Mouse (Mus musculus): Measurements from ENCODE around the gene Espn. TPM values are rescaled to one million over a fixed set of nuclear protein-coding genes. Genes with fewer than 3 reads are reported as not detected.
A peak's percentile ranks its signal among the peaks of the same experiment; 100 is the strongest.

The Espn gene
- under 1 TPM; 0.27 to 0.43 TPM for total RNA-seq (2021)
- long read RNA-seq, experiment 1: 0 reads
- long read RNA-seq, experiment 2, partial matches to known transcripts: 0 of 1 reads
- long read RNA-seq, experiment 2, other reads (novel, unspliced or antisense): 1 of 1 reads

DNA sequence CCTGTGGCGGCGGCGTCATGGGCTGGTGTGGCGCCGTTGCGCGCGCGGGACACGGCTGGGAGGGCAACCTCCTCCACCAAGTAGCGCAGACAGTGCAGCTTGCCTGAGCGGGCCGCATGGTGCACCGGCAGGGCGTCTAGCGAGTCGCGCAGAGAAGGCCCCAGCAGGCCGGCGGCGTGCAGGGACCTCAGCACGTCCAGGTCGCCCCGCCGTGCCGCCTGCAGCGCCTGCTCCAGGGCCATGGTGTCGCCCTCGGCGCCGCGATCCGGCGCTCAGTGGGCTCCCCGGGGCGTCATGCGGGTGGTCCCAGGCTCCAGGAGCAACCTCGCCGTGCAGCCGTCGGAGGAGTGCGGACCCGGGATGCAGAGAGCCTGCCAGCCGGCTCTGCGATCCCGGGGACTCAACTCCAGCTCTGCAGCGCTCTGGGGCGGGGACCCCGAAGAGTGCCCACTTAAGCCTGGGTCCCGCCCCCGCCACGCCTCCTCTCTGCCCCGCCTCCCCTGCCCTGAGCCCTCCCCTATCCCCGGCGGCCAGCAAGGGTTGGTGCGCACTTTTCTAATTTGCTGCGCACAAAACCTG lies at the start of gene Espn:
Gene Espn, minus strand, starts transcription at position 406 of the 579 bp plus-strand sequence.
- intact Hi-C loops (cut with DNase I): no loop called here
- no peak for DNase-seq

- no peak for DNase-seq
- intact Hi-C loops (cut with DNase I): loop anchor here (2.0 kb wide), 1 partner anchor 21 kb away; no protein-coding TSS in a partner anchor
Measured at GRCm38 (mm10) chr4:152201492-152201891, 49.3 kb upstream of the Espn start.

GRCm38 (mm10) chr4:152199617-152200016 lies 47.4 kb upstream of the Espn start:
- intact Hi-C loops (cut with DNase I): loop anchor here (2.0 kb wide), 1 partner anchor 19 kb away; no protein-coding TSS in a partner anchor
- no peak for DNase-seq

GRCm38 (mm10) chr4:152197545-152197944 lies 45.4 kb upstream of the Espn start:
- DNase-seq: no peak
- intact Hi-C loops (cut with DNase I): no loop called here

DNA sequence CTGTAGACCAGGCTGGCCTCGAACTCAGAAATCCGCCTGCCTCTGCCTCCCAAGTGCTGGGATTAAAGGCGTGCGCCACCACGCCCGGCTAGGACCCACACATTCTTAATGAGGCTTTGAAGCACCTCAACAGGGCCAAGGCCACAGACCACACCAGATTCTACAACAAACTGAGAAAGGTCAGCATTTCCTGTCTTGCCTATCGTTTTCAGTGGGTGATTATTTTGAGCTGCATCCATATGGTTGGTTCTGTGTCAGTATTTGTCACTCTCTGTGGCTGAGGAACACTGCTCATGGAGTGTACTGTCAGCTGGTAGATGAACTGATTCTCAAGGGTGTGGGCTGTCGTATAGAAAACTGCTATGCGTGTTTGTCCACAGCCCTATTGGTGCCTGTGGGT lies 44.1 kb upstream of the Espn start:
- DNase-seq: no peak
- intact Hi-C loops (cut with DNase I): no loop called here

- DNase-seq: no peak
- intact Hi-C loops (cut with DNase I): no loop called here
Measured at GRCm38 (mm10) chr4:152194476-152195175, 42.5 kb upstream of the Espn start.

DNA sequence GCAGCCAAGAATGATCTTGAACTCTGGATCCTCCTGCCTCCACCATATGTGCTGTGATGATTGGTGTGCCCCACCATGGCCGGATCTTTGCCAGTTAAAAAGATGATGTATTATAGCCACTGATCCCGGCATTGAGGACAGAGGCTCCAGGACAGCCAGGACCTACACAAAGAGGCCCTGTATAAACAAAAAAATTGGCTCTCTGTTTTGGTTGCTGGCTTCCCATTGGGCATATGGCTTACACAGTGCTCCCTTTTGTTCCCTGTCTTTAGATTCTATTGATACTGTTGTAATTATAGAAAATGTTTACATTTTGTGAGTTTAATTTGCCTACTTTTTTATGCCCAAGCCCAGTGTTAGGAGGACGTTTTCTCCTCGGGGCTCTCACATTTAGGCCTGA lies 40.4 kb upstream of the Espn start:
- no peak for DNase-seq
- intact Hi-C loops (cut with DNase I): no loop called here

- intact Hi-C loops (cut with DNase I): no loop called here
- no peak for DNase-seq
Measured at GRCm38 (mm10) chr4:152190701-152191100, 38.5 kb upstream of the Espn start.

DNA sequence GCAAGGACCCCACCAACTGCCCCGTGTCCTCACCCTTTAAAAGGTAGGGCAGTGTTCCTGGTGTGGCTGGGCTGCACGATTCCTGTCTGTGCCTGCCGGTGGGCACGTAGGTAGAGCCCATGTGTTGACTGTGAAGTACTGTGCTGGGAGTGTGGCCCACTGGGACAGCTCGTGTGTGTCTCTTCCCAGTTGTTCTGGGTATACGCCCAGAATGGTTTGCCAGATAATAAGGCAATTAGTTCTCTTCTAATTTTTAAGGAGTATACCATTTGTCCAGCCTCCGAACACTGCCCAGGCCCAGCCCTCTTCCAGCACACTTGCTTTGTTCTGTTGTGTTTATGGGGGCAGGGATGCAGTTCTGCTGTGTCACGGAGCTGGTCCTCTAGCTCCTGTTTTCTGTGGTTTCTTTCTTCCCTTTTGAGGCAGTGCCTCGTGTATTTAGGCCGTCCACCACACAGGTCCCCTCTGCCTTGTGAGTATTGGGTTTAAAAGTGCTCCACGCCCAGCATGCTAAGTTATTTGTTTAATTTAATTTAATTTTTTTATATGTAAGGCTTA lies 38.0 kb upstream of the Espn start:
- intact Hi-C loops (cut with DNase I): no loop called here
- DNase-seq: no peak

DNA sequence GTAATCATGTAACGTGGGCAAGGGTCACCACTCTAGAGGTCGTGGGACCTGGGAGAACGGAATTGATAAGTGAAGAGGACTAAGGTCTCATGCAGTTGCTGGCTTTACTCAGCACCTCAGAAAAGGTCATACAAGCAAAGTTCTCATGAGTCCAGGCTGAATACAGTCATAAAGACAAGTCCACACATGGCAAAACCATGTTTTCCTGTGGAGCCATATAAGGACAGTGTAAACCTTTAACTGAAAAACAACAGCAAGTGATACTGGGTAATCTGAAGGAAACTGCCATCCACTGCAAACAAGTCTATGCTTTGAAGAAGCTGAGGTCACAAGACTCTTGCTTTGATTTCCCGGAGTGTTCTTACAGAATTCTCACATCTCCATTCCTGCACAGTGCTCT lies 37.5 kb upstream of the Espn start:
- intact Hi-C loops (cut with DNase I): no loop called here
- no peak for DNase-seq

DNA sequence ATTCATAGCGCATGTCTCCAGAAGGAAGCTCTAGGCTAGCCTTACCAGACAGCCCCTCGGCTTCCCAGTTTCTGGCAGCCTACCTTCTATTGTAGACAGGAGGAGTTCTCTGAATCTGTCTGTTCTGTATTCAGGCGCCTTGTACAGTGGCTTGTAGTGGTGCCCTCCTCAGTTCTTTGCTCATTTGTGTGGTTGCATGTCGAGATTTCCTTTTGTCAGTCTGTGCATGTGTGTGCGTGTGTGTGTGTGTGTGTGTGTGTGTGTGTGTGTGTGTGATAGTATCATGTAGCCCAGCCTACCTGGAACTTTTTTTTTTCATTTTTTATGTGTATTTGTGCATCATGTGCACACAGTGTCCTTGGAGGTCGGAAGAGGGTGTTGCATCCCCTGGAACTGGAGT lies 36.9 kb upstream of the Espn start:
- DNase-seq: no peak
- intact Hi-C loops (cut with DNase I): no loop called here

GRCm38 (mm10) chr4:152188651-152189050 lies 36.5 kb upstream of the Espn start:
- intact Hi-C loops (cut with DNase I): no loop called here

DNA sequence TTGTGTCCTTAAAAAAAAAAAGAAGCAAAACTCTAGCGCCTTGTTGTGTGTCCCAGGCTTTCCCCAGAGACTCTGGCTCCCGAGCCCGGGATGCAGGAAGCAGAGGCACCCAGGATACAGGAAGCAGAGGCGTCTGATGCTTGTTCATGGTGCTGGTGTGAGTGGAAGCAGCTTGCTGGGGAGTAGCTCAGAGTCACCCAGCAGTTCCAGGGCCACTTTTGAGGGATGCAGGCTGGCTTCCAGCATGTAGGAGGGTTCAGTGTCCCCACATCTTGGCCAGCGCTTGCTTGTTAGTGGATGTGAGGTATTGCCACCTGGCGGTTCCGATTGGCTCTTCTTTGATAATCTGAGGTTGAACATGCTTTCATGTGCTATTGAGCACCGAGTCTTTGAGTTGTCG lies 35.0 kb upstream of the Espn start:
- intact Hi-C loops (cut with DNase I): no loop called here
- peak in 1 of 2 experiments; percentile 9 for DNase-seq

More at GRCm38 (mm10) chr4:152188651-152189050, 36.5 kb upstream of the Espn start:
- DNase-seq: no peak

- DNase-seq: peak in 1 of 2 experiments; percentile 13
- intact Hi-C loops (cut with DNase I): no loop called here
Measured at GRCm38 (mm10) chr4:152186205-152187082, 34.3 kb upstream of the Espn start.

DNA sequence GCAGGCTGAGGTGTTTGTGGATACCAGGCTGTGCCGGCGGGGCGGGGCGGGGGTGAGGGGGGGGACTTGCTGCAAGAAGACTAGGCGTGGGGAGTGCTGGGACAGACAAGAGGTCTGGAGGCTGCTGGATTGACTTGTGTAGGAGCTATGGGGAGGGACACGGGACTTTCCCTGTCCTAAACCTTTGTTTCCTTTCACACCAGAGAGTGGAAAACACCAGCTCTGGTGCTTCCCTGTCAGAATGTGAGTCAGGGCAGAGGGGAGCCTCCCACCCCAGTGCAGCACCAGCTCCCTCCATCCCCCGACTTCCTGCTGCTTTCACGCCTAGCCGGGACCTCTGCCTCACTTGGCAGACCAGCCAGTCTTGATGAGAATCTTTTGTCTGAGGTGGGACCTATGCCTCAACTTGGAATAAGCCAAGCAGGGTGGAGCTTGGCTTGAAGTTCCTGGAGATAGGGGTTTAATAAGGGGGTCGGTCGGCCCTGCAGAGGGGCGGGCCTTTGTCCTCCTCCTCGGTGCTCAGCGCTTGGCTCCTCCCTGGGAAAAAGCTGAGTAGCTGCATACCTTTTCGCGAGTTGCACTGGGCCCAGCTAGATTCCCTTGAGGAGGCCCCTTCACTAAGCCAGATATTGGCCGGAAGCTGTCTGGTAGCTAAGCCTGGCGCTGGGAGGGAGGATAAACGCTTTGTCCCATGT lies 33.5 kb upstream of the Espn start:
- DNase-seq: peak in 1 of 2 experiments; percentile 14
- intact Hi-C loops (cut with DNase I): no loop called here

GRCm38 (mm10) chr4:152185137-152185509 lies 33.0 kb upstream of the Espn start:
- intact Hi-C loops (cut with DNase I): no loop called here
- peak in 1 of 2 experiments; percentile 12 for DNase-seq

DNA sequence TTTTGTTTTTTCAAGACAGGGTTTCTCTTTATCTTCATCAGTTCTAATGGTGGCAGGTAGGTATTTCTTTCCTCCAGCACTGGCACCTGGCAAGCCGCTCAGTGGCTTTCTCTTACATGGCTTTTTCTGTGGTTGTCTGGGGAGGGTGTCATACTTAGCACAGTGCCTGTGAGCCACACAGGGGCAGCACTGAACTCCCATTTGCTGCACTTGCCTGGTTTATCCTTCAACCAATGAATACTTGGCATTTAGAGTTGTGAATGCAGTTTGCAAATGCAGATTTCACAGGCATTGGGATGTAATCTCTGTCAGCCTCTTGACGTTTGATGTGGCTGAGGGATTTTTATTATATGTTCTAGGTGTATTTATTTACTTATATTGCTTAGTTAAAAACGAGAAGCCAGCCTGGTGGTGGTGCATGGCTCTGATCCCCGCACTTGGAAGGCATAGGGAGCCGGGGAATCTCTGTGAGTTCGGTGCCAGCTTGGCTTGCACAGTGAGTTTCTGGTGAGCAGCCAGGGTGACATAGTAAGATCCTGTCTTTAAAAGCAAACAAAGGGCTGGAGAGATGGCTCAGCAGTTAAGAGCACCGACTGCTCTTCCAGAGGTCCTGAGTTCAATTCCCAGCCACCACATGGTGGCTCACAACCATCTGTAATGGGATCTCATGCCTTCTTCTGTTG lies 32.3 kb upstream of the Espn start:
- intact Hi-C loops (cut with DNase I): no loop called here
- DNase-seq: peak in 1 of 2 experiments; percentile 11

- peak in 1 of 2 experiments; percentile 8 for DNase-seq
- intact Hi-C loops (cut with DNase I): no loop called here
Measured at GRCm38 (mm10) chr4:152182205-152182604, 30.0 kb upstream of the Espn start.

- intact Hi-C loops (cut with DNase I): loop anchor here (2.0 kb wide), 1 partner anchor 21 kb away; no protein-coding TSS in a partner anchor
- peak in 1 of 2 experiments; percentile 10 for DNase-seq
Measured at GRCm38 (mm10) chr4:152179946-152180660, 27.9 kb upstream of the Espn start.

All from gastrocnemius, postnatal 36 days (tissue).